Mouse (Mus musculus): ENCODE measurements around the gene Mrgpra1. TPM values are rescaled to one million over a fixed set of nuclear protein-coding genes. Genes with fewer than 3 reads are reported as not detected.
"Not testable (repeated sequence)": the region's sequence is repeated elsewhere in the genome, so short reads cannot be mapped to it uniquely, and the experiment has no call there.

Mrgpra1 gene
- total and polyA plus RNA-seq, 3 experiments = not detected

DNA sequence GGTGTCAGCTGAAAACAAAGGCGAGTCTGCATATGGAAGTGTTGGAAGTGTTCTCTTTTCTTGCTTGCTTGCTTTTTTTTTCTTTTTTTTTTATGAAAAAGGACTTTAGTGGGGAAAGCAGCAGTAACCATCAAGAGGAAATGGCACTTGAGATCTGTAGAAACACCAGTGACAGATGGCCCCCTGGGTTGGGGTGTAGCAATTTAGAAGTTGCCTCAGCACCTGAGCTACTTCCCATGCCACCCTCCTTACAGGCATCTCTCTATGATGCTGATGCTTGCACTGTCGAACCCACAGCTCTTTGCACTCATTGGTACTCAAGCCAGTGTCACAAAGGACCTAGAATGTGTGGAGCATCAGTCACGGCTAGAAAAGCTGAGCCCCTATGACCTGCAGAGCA is 5.6 kb downstream of the Mrgpra1 start:
- Histone ChIP-seq H3K27me3 (replicated peaks) (peaks cover 3% of the 10 kb centered on the region), H3K27ac (ENCODE audit: insufficient read depth, low read depth) (no peak overlapping the region), H3K9ac (ENCODE audit: insufficient read depth, low read depth) (no peak overlapping the region), H3K4me3 (replicated peaks in 1 of 3; ENCODE audit: low read depth in 2 of 3, low read length in 2 of 3, poor library complexity in 1 of 3) (no peak overlapping the region), H3K9me3 (replicated peaks; ENCODE audit: low read length) (no peaks in the 10 kb centered on the region), H3K4me1 (ENCODE audit: control insufficient read depth in 1 of 2, insufficient read depth in 2 of 2) (no peaks in the 10 kb centered on the region), H3K4me2 (ENCODE audit: insufficient read depth, low read depth, poor library complexity, severe bottlenecking) (no peak overlapping the region), H3K79me2 (replicated peaks; ENCODE audit: control insufficient read depth, extremely low read depth, insufficient read depth, poor library complexity, severe bottlenecking) (no peaks in the 10 kb centered on the region), H3K36me3 (replicated peaks in 1 of 2; ENCODE audit: control insufficient read depth in 1 of 2, insufficient read depth in 1 of 2, low read length in 1 of 2) (no peaks in the 10 kb centered on the region)
- TF ChIP-seq RCOR1 (conservative IDR thresholded peaks at IDR 0.05; ENCODE audit: low read depth, low read length) = no peak
- TF ChIP-seq CHD2 (IDR thresholded peaks at IDR 0.05; ENCODE audit: low read length) = no peak
- TF ChIP-seq ETS1 (conservative IDR thresholded peaks at IDR 0.05; ENCODE audit: low read depth, low read length) = no peak
- dilution Hi-C loops (cut with MboI; ENCODE audit: extremely low pct_ligation_motif_present, extremely low pct_unique_long_range_greater_than_20kb, low sequenced_read_pairs) (no loop called here), in situ Hi-C loops (cut with MboI; ENCODE audit: low pct_ligation_motif_present, low pct_unique_long_range_greater_than_20kb, low sequenced_read_pairs) (no loop called here)
- no peak for DNase-seq (ENCODE audit: extremely low read depth)

DNA sequence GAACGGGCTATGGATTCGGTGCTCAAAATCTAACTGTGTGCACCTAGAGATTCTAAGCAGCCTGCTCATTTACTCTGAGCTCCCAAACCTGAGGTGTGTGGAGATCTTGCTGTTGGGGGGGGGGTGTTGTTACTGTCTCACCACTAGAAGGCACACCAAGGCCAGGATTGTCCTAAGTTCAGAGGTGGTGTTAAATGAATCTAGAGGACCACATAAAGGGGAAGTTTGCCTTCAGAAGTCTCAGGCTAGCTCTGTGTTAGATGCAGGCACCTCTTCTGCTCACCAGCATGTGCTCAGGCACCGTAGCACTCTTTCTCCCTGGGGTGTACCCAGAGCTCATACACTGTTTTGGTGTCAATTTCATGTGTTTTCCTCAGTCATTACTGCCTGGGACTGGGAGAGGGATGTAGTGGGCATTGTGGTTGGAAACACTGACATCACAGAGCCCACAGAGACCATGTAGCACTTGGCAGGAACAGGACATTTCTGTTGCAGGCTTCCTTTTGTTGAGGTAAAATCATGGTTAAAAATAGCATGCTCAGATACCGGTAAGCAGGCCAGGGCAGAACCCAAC is 8.0 kb downstream of the Mrgpra1 start:
- peaks cover 3% of the 10 kb centered on the region for H3K27me3 ChIP-seq (replicated peaks)
- H3K9me3 ChIP-seq (replicated peaks; ENCODE audit: low read length) = no peaks in the 10 kb centered on the region
- no peaks in the 10 kb centered on the region for H3K79me2 ChIP-seq (replicated peaks; ENCODE audit: control insufficient read depth, extremely low read depth, insufficient read depth, poor library complexity, severe bottlenecking)
- dilution Hi-C loops (cut with MboI; ENCODE audit: extremely low pct_ligation_motif_present, extremely low pct_unique_long_range_greater_than_20kb, low sequenced_read_pairs) (no loop called here), in situ Hi-C loops (cut with MboI; ENCODE audit: low pct_ligation_motif_present, low pct_unique_long_range_greater_than_20kb, low sequenced_read_pairs) (no loop called here)
- TF ChIP-seq MAFK (IDR thresholded peaks at IDR 0.05; ENCODE audit: insufficient replicate concordance, low read length) (no peak), TBP (conservative IDR thresholded peaks at IDR 0.05; ENCODE audit: low read depth, low read length) (no peak), MXI1 (IDR thresholded peaks at IDR 0.05; ENCODE audit: low read depth, low read length) (no peak), NRF1 (IDR thresholded peaks at IDR 0.05; ENCODE audit: low read depth, low read length) (no peak), JUND (conservative IDR thresholded peaks at IDR 0.05; ENCODE audit: low read depth, low read length) (no peak), ZC3H11A (IDR thresholded peaks at IDR 0.05; ENCODE audit: low read depth, low read length) (no peak), ZKSCAN1 (IDR thresholded peaks at IDR 0.05; ENCODE audit: borderline replicate concordance, low read depth, low read length) (no peak), BHLHE40 (IDR thresholded peaks at IDR 0.05; ENCODE audit: low read depth, low read length) (no peak), POLR2AphosphoS2 (IDR thresholded peaks at IDR 0.05; ENCODE audit: low read depth, low read length) (no peak)
- H3K4me3 ChIP-seq (replicated peaks in 1 of 3; ENCODE audit: low read depth in 2 of 3, low read length in 2 of 3, poor library complexity in 1 of 3) = no peak overlapping the region
- no peaks in the 10 kb centered on the region for H3K4me1 ChIP-seq (ENCODE audit: control insufficient read depth in 1 of 2, insufficient read depth in 2 of 2)
- no peak for DNase-seq (ENCODE audit: extremely low read depth)
- no peak overlapping the region for H3K27ac ChIP-seq (ENCODE audit: insufficient read depth, low read depth)
- no peak overlapping the region for H3K9ac ChIP-seq (ENCODE audit: insufficient read depth, low read depth)
- no peak overlapping the region for H3K4me2 ChIP-seq (ENCODE audit: insufficient read depth, low read depth, poor library complexity, severe bottlenecking)
- H3K36me3 ChIP-seq (replicated peaks in 1 of 2; ENCODE audit: control insufficient read depth in 1 of 2, insufficient read depth in 1 of 2, low read length in 1 of 2) = no peaks in the 10 kb centered on the region

DNA sequence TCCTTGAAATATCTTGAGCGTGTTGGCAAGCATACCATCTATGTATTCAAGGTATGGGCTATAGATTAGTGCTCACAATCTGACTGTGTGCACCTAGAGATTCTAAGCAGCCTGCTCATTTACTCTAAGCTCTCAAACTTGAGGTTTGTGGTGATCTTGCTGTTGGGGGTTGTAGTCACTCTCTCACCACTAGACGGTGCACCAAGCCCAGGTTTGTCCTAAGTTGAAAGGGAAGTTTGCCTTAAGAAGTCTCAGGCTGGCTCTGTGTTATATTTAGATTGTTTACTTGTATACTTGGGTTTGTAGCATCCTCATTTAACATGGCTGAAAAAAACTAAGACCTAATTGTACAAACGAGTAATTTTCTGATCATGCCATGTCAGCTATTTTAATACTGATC is 12.2 kb downstream of the Mrgpra1 start:
- dilution Hi-C loops (cut with MboI; ENCODE audit: extremely low pct_ligation_motif_present, extremely low pct_unique_long_range_greater_than_20kb, low sequenced_read_pairs); H3K4me3 ChIP-seq (replicated peaks in 1 of 3; ENCODE audit: low read depth in 2 of 3, low read length in 2 of 3, poor library complexity in 1 of 3); H3K9ac ChIP-seq (ENCODE audit: insufficient read depth, low read depth): not testable (repeated sequence)

DNA sequence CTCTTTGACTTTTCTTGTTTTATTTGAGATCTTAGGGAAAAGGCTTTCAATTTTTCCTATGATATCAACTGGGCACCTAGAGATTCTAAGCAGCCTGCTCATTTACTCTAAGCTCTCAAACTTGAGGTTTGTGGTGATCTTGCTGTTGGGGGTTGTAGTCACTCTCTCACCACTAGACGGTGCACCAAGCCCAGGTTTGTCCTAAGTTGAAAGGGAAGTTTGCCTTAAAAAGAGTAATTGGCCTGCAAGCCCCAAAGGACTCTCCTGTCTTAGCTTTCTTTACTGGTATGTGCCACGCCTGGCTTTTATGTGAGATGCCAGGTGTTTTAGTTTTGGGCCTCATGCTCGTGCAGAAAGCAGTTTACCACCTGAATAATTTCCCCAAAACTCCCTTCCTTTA is 12.7 kb downstream of the Mrgpra1 start:
- H3K36me3 ChIP-seq (replicated peaks in 1 of 2; ENCODE audit: control insufficient read depth in 1 of 2, insufficient read depth in 1 of 2, low read length in 1 of 2); H3K4me2 ChIP-seq (ENCODE audit: insufficient read depth, low read depth, poor library complexity, severe bottlenecking); DNase-seq (ENCODE audit: extremely low read depth); H3K4me1 ChIP-seq (ENCODE audit: control insufficient read depth in 1 of 2, insufficient read depth in 2 of 2); in situ Hi-C loops (cut with MboI; ENCODE audit: low pct_ligation_motif_present, low pct_unique_long_range_greater_than_20kb, low sequenced_read_pairs); H3K4me3 ChIP-seq (replicated peaks in 1 of 3; ENCODE audit: low read depth in 2 of 3, low read length in 2 of 3, poor library complexity in 1 of 3); dilution Hi-C loops (cut with MboI; ENCODE audit: extremely low pct_ligation_motif_present, extremely low pct_unique_long_range_greater_than_20kb, low sequenced_read_pairs); H3K27me3 ChIP-seq (replicated peaks); H3K79me2 ChIP-seq (replicated peaks; ENCODE audit: control insufficient read depth, extremely low read depth, insufficient read depth, poor library complexity, severe bottlenecking); H3K27ac ChIP-seq (ENCODE audit: insufficient read depth, low read depth); H3K9ac ChIP-seq (ENCODE audit: insufficient read depth, low read depth); H3K9me3 ChIP-seq (replicated peaks; ENCODE audit: low read length): not testable (repeated sequence)

More for the DNA sequence above, 12.2 kb downstream of the Mrgpra1 start:
- H3K36me3 ChIP-seq (replicated peaks in 1 of 2; ENCODE audit: control insufficient read depth in 1 of 2, insufficient read depth in 1 of 2, low read length in 1 of 2); H3K79me2 ChIP-seq (replicated peaks; ENCODE audit: control insufficient read depth, extremely low read depth, insufficient read depth, poor library complexity, severe bottlenecking); H3K4me1 ChIP-seq (ENCODE audit: control insufficient read depth in 1 of 2, insufficient read depth in 2 of 2); DNase-seq (ENCODE audit: extremely low read depth); H3K4me2 ChIP-seq (ENCODE audit: insufficient read depth, low read depth, poor library complexity, severe bottlenecking); H3K27ac ChIP-seq (ENCODE audit: insufficient read depth, low read depth); in situ Hi-C loops (cut with MboI; ENCODE audit: low pct_ligation_motif_present, low pct_unique_long_range_greater_than_20kb, low sequenced_read_pairs); H3K9me3 ChIP-seq (replicated peaks; ENCODE audit: low read length); H3K27me3 ChIP-seq (replicated peaks): not testable (repeated sequence)

All from CH12.LX (cell line).